Mouse (Mus musculus) activated CD4-positive, CD25-positive, alpha-beta regulatory T cell, adult 4 months (primary cell): ENCODE results near the gene Rps21. TPM values are rescaled to one million over a fixed set of nuclear protein-coding genes. Genes with fewer than 3 reads are reported as not detected.
"Not testable (repeated sequence)": the region's sequence is repeated elsewhere in the genome, so short reads cannot be mapped to it uniquely, and the experiment has no call there.

ENCODE experiments used
- ATAC-seq: one replicate; pipeline ENCODE4 v1.8.0; 2017
- polyA plus RNA-seq, 2 experiments: library from polyadenylated mRNA; unstranded; fragments of 100-300 nt; shearing (Covaris generic); gene quantifications; one replicate each; pipeline ENCODE4 v1.2.1; 2017

Gene Rps21
- polyA plus RNA-seq, 2 experiments from 2014 or later: 1,181 to 1,680 TPM

- no peak for ATAC-seq
Observed at GRCm38 (mm10) chr2:180230482-180230881, 26.7 kb upstream of the Rps21 start.

GRCm38 (mm10) chr2:180233101-180233904 is 23.9 kb upstream of the Rps21 start:
- no peak for ATAC-seq

- ATAC-seq: no peak
Observed at GRCm38 (mm10) chr2:180234353-180234752, 22.8 kb upstream of the Rps21 start.

- no peak for ATAC-seq
Observed at GRCm38 (mm10) chr2:180234980-180235379, 22.2 kb upstream of the Rps21 start.

GRCm38 (mm10) chr2:180235788-180236187 is 21.4 kb upstream of the Rps21 start:
- ATAC-seq: no peak

- no peak for ATAC-seq
Observed at GRCm38 (mm10) chr2:180236500-180236899, 20.7 kb upstream of the Rps21 start.

- no peak for ATAC-seq
Observed at GRCm38 (mm10) chr2:180236930-180237329, 20.2 kb upstream of the Rps21 start.

- ATAC-seq: no peak
Observed at GRCm38 (mm10) chr2:180237601-180238345, 19.4 kb upstream of the Rps21 start.

- ATAC-seq: no peak
Observed at GRCm38 (mm10) chr2:180238591-180238990, 18.6 kb upstream of the Rps21 start.

GRCm38 (mm10) chr2:180243108-180243507 is 14.1 kb upstream of the Rps21 start:
- ATAC-seq: no peak

GRCm38 (mm10) chr2:180247916-180248315 is 9.3 kb upstream of the Rps21 start:
- peak; percentile 68 for ATAC-seq

- ATAC-seq: no peak
Observed at GRCm38 (mm10) chr2:180248947-180249660, 8.1 kb upstream of the Rps21 start.

GRCm38 (mm10) chr2:180250930-180251611 is 6.1 kb upstream of the Rps21 start:
- peak; percentile 87 for ATAC-seq

GRCm38 (mm10) chr2:180251838-180252237 is 5.3 kb upstream of the Rps21 start:
- ATAC-seq: no peak

- no peak for ATAC-seq
Observed at GRCm38 (mm10) chr2:180254436-180255209, 2.6 kb upstream of the Rps21 start.

- no peak for ATAC-seq
Observed at GRCm38 (mm10) chr2:180255701-180256100, 1.5 kb upstream of the Rps21 start.

GRCm38 (mm10) chr2:180256296-180257000 is 729 bp upstream of the Rps21 start:
- peak; percentile 33 for ATAC-seq

- ATAC-seq: no peak
Observed at GRCm38 (mm10) chr2:180257963-180258865, 1.0 kb downstream of the Rps21 start.

- ATAC-seq: not testable (repeated sequence)
Observed at GRCm38 (mm10) chr2:180258951-180259484, 1.8 kb downstream of the Rps21 start.
